Mouse (Mus musculus): ENCODE results near the gene Carmil1. TPM values are rescaled to one million over a fixed set of nuclear protein-coding genes. Genes with fewer than 3 reads are reported as not detected.
A peak's percentile ranks its signal among the peaks of the same experiment; 100 is the strongest.

Gene Carmil1
- polyA plus RNA-seq, 2 experiments, result 18.7 to 33.9 TPM

DNA sequence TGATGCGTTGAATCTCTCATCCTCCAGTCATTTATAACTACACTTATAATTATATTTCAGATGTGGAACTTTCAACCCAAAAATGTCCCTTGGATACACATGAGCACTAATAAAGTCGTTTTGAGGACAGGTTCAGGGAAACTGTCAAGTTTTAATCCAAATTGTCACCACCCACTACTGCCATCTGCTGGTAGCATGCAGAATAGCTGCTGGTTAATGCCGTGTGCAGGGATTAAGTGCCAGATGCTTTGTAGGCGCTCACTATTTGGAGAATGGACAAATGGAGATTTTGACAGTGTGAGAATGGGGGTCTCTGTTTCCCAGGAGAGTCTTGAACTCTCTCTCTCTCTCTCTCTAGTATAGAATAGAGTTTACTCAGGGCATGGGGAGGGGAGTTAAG is 16.7 kb upstream of the Carmil1 start:
- DNase-seq (ENCODE audit: low spot score) (peak; percentile 65), ATAC-seq (ENCODE audit: low FRiP score, low read depth) (no peak)
- Histone ChIP-seq H3K27me3 (ENCODE audit: control insufficient read depth, insufficient read depth, low read length) (no peaks in the 10 kb centered on the region), H3K4me1 (ENCODE audit: control insufficient read depth, insufficient read depth, low read length) (no peaks in the 10 kb centered on the region), H3K4me3 (replicated peaks; ENCODE audit: low read length) (no peak overlapping the region), H3K9ac (ENCODE audit: low read depth, low read length, severe bottlenecking) (no peak overlapping the region), H3K9me3 (ENCODE audit: control insufficient read depth, low read length) (no peaks in the 10 kb centered on the region), H3K27ac (replicated peaks; ENCODE audit: low read depth, low read length) (no peak overlapping the region), H3K4me2 (replicated peaks; ENCODE audit: low read depth, low read length, severe bottlenecking) (no peak overlapping the region), H3K36me3 (ENCODE audit: control insufficient read depth, insufficient read depth, low read length) (no peaks in the 10 kb centered on the region)
- 13% methylated on average over 4 of the region's 4 CpGs for WGBS
- TF ChIP-seq POLR2A (IDR thresholded peaks at IDR 0.05; ENCODE audit: borderline replicate concordance, extremely low read depth, insufficient read depth, insufficient read length), result no peak

DNA sequence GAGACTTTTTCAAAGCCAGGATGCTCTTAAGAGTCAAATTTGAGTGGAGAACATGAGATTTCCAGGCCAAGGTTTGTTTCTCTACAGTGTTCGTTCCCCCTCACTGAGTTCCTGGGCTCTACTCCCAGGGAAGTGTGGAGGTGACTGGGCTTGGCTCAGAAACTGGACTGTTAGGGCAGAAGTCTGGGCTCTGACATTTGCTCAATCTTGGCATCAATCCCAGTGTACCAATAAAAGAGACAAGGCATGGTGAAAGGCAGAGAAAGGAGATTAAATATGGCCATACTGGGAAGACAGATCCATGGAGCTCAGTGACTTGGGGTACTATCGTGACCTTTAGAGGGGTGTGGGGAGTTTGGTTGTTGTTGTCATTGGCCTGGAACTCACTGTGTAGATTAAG is 6.8 kb upstream of the Carmil1 start:
- Histone ChIP-seq H3K9me3 (ENCODE audit: control insufficient read depth, low read length) (no peaks in the 10 kb centered on the region), H3K4me3 (replicated peaks; ENCODE audit: low read length) (no peak overlapping the region), H3K4me2 (replicated peaks; ENCODE audit: low read depth, low read length, severe bottlenecking) (no peak overlapping the region), H3K27ac (replicated peaks; ENCODE audit: low read depth, low read length) (no peak overlapping the region), H3K27me3 (ENCODE audit: control insufficient read depth, insufficient read depth, low read length) (no peaks in the 10 kb centered on the region), H3K36me3 (ENCODE audit: control insufficient read depth, insufficient read depth, low read length) (no peaks in the 10 kb centered on the region), H3K9ac (ENCODE audit: low read depth, low read length, severe bottlenecking) (no peak overlapping the region), H3K4me1 (ENCODE audit: control insufficient read depth, insufficient read depth, low read length) (no peaks in the 10 kb centered on the region)
- 90% methylated on average over 2 of the region's 2 CpGs for WGBS
- DNase-seq (ENCODE audit: low spot score) (no peak), ATAC-seq (ENCODE audit: low FRiP score, low read depth) (no peak)
- no peak for TF ChIP-seq POLR2A (IDR thresholded peaks at IDR 0.05; ENCODE audit: borderline replicate concordance, extremely low read depth, insufficient read depth, insufficient read length)

DNA sequence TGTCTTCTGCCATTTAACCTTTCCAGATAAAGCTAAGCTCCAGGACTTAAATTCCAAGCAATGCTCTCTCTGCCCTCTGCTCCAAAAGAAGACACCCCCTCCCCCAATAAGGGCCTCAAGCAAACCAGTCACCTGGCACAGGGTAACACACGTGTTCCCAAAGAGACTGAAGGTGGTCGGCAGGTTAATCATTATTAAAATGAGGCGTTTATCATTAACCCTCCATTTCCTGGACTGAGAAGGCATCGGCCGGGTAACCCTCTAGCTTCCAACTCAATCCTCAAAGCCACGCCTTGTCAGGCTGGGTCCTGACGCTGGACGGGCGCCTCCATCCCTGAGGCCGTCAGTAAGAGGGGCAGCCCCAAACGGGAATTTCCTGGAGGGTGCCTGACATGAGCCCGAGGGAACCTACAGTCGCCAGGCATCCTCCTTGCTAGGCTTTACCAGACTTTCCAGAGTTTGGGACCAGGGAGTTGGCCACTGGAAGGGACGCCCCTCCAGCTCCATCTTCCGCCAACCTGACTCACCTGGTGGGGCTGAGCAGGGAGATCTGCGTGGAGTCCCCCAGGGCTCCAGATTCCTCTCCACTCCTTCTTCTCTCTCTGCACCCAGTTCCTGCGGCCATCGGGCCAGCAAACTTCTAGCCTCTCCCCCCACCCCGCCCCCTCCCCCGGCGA is 695 bp downstream of the Carmil1 start:
- 1% methylated on average over 18 of the region's 21 CpGs for WGBS
- peaks cover 16% of the 10 kb centered on the region for H3K4me1 ChIP-seq (ENCODE audit: control insufficient read depth, insufficient read depth, low read length)
- no peak for ATAC-seq (ENCODE audit: low FRiP score, low read depth)
- H3K27ac ChIP-seq (replicated peaks; ENCODE audit: low read depth, low read length), result peak overlapping the region; percentile 91; the same call in 1 of the 2 replicates
- H3K36me3 ChIP-seq (ENCODE audit: control insufficient read depth, insufficient read depth, low read length), result peaks cover 3% of the 10 kb centered on the region; the same call in 1 of the 2 replicates
- no peaks in the 10 kb centered on the region for H3K27me3 ChIP-seq (ENCODE audit: control insufficient read depth, insufficient read depth, low read length)
- H3K9me3 ChIP-seq (ENCODE audit: control insufficient read depth, low read length), result no peaks in the 10 kb centered on the region
- H3K4me3 ChIP-seq (replicated peaks; ENCODE audit: low read length), result peak overlapping the region; percentile 76
- TF ChIP-seq POLR2A (IDR thresholded peaks at IDR 0.05; ENCODE audit: borderline replicate concordance, extremely low read depth, insufficient read depth, insufficient read length), result no peak
- DNase-seq (ENCODE audit: low spot score), result no peak
- peak overlapping the region; percentile 79 for H3K9ac ChIP-seq (ENCODE audit: low read depth, low read length, severe bottlenecking)
- peak overlapping the region; percentile 87 for H3K4me2 ChIP-seq (replicated peaks; ENCODE audit: low read depth, low read length, severe bottlenecking)

DNA sequence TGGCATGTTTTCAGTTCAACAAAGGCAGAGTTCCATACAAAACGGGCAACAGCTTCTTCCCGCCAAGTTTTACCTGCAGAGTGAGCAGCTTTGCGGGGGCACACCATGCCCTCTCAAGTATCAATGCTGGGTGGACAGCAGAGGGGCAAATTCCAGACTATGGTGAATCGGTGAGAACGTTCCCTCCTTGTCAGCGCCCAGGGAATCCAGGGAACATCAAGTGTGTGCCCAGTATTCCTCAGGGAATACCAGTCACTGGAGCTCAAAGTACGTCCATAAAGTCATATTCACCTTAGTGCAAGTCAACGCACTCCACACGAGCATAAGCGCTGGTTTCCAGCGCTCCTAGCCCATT is 1.2 kb downstream of the Carmil1 start:
- peak overlapping the region; percentile 87 for H3K4me2 ChIP-seq (replicated peaks; ENCODE audit: low read depth, low read length, severe bottlenecking)
- peak overlapping the region; percentile 79 for H3K9ac ChIP-seq (ENCODE audit: low read depth, low read length, severe bottlenecking)
- peaks cover 16% of the 10 kb centered on the region for H3K4me1 ChIP-seq (ENCODE audit: control insufficient read depth, insufficient read depth, low read length)
- no peak for DNase-seq (ENCODE audit: low spot score)
- peaks cover 3% of the 10 kb centered on the region; the same call in 1 of the 2 replicates for H3K36me3 ChIP-seq (ENCODE audit: control insufficient read depth, insufficient read depth, low read length)
- no peak for ATAC-seq (ENCODE audit: low FRiP score, low read depth)
- no peak overlapping the region for H3K27ac ChIP-seq (replicated peaks; ENCODE audit: low read depth, low read length)
- no peaks in the 10 kb centered on the region for H3K27me3 ChIP-seq (ENCODE audit: control insufficient read depth, insufficient read depth, low read length)
- no peaks in the 10 kb centered on the region for H3K9me3 ChIP-seq (ENCODE audit: control insufficient read depth, low read length)
- 46% methylated on average over 11 of the region's 11 CpGs for WGBS
- H3K4me3 ChIP-seq (replicated peaks; ENCODE audit: low read length), result peak overlapping the region; percentile 76
- no peak for TF ChIP-seq POLR2A (IDR thresholded peaks at IDR 0.05; ENCODE audit: borderline replicate concordance, extremely low read depth, insufficient read depth, insufficient read length)

DNA sequence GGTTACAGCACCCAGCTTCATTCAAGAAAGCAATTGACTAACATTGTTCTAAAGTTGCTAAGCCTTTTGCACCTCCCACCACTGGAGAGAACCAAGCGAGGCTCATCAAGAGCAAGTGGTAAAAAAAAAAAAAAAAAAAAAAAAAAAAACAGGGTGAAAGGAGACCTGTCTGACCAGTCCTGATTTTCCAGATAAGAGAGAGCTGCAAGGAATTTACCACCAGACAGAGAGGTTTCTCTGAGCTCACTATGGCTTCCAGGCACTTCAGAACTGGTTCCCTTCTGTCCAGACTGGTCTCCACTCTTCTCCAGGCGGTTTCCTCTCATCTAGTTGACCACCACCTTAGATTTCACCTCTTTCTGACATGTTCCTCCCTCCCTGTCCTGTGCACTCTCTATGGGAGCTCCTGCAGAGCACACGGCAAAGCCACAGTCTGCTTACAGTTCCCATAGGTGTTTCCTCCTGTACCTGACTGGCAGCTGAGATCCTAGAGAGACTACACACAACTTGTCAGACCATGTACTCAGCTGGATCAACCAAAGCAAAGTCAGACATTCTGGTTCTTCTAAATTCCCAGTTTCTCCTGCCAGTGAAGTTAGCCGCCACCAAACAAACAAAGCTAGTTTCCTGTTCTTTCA is 7.7 kb downstream of the Carmil1 start:
- WGBS, result 66% methylated on average over 4 of the region's 4 CpGs
- H3K4me1 ChIP-seq (ENCODE audit: control insufficient read depth, insufficient read depth, low read length), result peaks cover 8% of the 10 kb centered on the region
- TF ChIP-seq POLR2A (IDR thresholded peaks at IDR 0.05; ENCODE audit: borderline replicate concordance, extremely low read depth, insufficient read depth, insufficient read length), result no peak
- H3K36me3 ChIP-seq (ENCODE audit: control insufficient read depth, insufficient read depth, low read length), result peaks cover 6% of the 10 kb centered on the region
- H3K4me2 ChIP-seq (replicated peaks; ENCODE audit: low read depth, low read length, severe bottlenecking), result no peak overlapping the region
- H3K27ac ChIP-seq (replicated peaks; ENCODE audit: low read depth, low read length), result no peak overlapping the region
- ATAC-seq (ENCODE audit: low FRiP score, low read depth), result no peak
- H3K4me3 ChIP-seq (replicated peaks; ENCODE audit: low read length), result no peak overlapping the region
- DNase-seq (ENCODE audit: low spot score), result no peak
- H3K9me3 ChIP-seq (ENCODE audit: control insufficient read depth, low read length), result no peaks in the 10 kb centered on the region
- H3K9ac ChIP-seq (ENCODE audit: low read depth, low read length, severe bottlenecking), result no peak overlapping the region
- no peaks in the 10 kb centered on the region for H3K27me3 ChIP-seq (ENCODE audit: control insufficient read depth, insufficient read depth, low read length)
